Mouse (Mus musculus): ENCODE results near the gene Htr1b.

Gene Htr1b
- long read RNA-seq, experiment 1: 0 reads
- long read RNA-seq, experiment 2: 0 reads

GRCm38 (mm10) chr9:81633437-81633973, at the start of gene Htr1b:
Htr1b (minus strand) TSS chr9:81633828.
- intact Hi-C loops (cut with DNase I): loop anchor here (10.0 kb wide), 2 partner anchors 1011 to 1299 kb away; no protein-coding TSS in a partner anchor

GRCm38 (mm10) chr9:81676716-81677115, 43.1 kb upstream of the Htr1b start:
- intact Hi-C loops (cut with DNase I): no loop called here

DNA sequence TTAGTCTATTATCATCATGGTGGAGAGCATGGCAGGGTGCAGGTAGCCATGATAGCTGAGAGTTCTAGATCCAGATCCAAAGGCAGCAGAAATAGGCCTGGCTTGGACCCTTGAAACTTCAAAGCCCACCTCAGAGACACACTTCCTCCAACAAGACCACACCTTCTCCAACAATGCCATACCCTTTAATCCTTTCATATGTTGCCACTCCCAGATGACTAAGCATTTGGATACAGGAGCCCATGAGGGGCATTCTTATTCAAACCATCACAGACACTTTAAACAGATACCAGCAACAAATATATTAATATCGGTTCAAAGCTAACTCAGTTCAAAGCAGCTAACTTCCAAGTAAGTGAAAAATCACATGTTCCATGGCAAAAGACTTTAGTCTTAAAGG, 3.9 kb upstream of the Htr1b start:
- intact Hi-C loops (cut with DNase I): loop anchor here (10.0 kb wide), 2 partner anchors 1007 to 1303 kb away; no protein-coding TSS in a partner anchor

- intact Hi-C loops (cut with DNase I): loop anchor here (10.0 kb wide), 2 partner anchors 1010 to 1300 kb away; no protein-coding TSS in a partner anchor
These were observed 1.5 kb upstream of the Htr1b start for GRCm38 (mm10) chr9:81635109-81635508.

DNA sequence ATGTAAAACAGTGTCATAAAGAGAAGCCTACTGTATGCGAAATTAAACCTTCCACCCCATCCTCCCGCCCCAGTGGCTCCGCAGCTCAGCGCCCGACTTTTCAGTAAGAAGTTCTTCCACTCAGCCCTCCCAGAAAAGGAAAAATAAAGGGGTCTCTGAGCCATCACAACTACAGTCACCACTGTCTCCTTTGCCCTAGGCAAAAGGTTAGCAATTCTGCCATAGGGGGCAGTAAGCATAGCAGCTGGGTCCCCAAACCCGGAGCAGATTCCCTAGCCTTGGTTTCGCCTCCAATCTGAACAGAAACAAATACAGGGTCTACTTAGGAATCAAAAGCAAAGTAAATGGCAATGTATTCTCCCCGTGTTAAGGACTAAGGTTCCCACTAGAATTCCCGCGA, 535 bp upstream of the Htr1b start:
- intact Hi-C loops (cut with DNase I): loop anchor here (10.0 kb wide), 2 partner anchors 1011 to 1299 kb away; no protein-coding TSS in a partner anchor

GRCm38 (mm10) chr9:81632736-81633436, 742 bp downstream of the Htr1b start:
- intact Hi-C loops (cut with DNase I): loop anchor here (10.0 kb wide), 2 partner anchors 1012 to 1298 kb away; no protein-coding TSS in a partner anchor

GRCm38 (mm10) chr9:81632191-81632735, 1.4 kb downstream of the Htr1b start:
- intact Hi-C loops (cut with DNase I): loop anchor here (10.0 kb wide), 2 partner anchors 1013 to 1297 kb away; no protein-coding TSS in a partner anchor

- intact Hi-C loops (cut with DNase I): loop anchor here (10.0 kb wide), 2 partner anchors 1013 to 1297 kb away; no protein-coding TSS in a partner anchor
These were observed 2.0 kb downstream of the Htr1b start for GRCm38 (mm10) chr9:81631581-81632091.

- intact Hi-C loops (cut with DNase I): loop anchor here (10.0 kb wide), 2 partner anchors 582 to 682 kb away; no protein-coding TSS in a partner anchor
These were observed 6.6 kb downstream of the Htr1b start for GRCm38 (mm10) chr9:81626899-81627606.

GRCm38 (mm10) chr9:81625898-81626297, 7.7 kb downstream of the Htr1b start:
- intact Hi-C loops (cut with DNase I): loop anchor here (10.0 kb wide), 2 partner anchors 581 to 681 kb away; no protein-coding TSS in a partner anchor

- intact Hi-C loops (cut with DNase I): loop anchor here (10.0 kb wide), 2 partner anchors 578 to 678 kb away; no protein-coding TSS in a partner anchor
These were observed 10.8 kb downstream of the Htr1b start for GRCm38 (mm10) chr9:81622873-81623272.

GRCm38 (mm10) chr9:81611022-81611421, 22.6 kb downstream of the Htr1b start:
- intact Hi-C loops (cut with DNase I): no loop called here
